Mouse (Mus musculus) midbrain, embryonic 16.5 days (tissue): ENCODE measurements around the gene Mill2. TPM values are rescaled to one million over a fixed set of nuclear protein-coding genes. Genes with fewer than 3 reads are reported as not detected.
"Not testable (repeated sequence)": the region's sequence is repeated elsewhere in the genome, so short reads cannot be mapped to it uniquely, and the experiment has no call there.

ENCODE experiments used
- ATAC-seq: fragments of 200-750 bp; cut with Nextera tagmentation; 2 replicates; pipeline ENCODE4 v1.8.0; 2017; ENCODE audit warnings: moderate TSS enrichment
- H3K27ac ChIP-seq: fragments of 300-500 bp; sonication (generic); 2 replicates; pipeline ENCODE4 v1.5.1; 2014; ENCODE audit warnings: mild to moderate bottlenecking, low read length, mixed read lengths
- H3K27me3 ChIP-seq: fragments of 300-500 bp; sonication (generic); 2 replicates; pipeline ENCODE4 v1.6.1; 2014; ENCODE audit warnings: low read depth, low read length, mixed read lengths; ENCODE audit not compliant: control insufficient read depth, insufficient read depth
- H3K36me3 ChIP-seq: fragments of 300-500 bp; sonication (generic); 2 replicates; pipeline ENCODE4 v1.6.1; 2014; ENCODE audit warnings: mild to moderate bottlenecking, low read length, moderate library complexity, mixed read lengths; ENCODE audit not compliant: control insufficient read depth, insufficient read depth
- H3K4me1 ChIP-seq: fragments of 300-500 bp; sonication (generic); 2 replicates; pipeline ENCODE4 v1.6.1; 2014; ENCODE audit warnings: mild to moderate bottlenecking, low read length, mixed read lengths; ENCODE audit not compliant: control insufficient read depth, insufficient read depth
- H3K4me2 ChIP-seq: fragments of 300-500 bp; sonication (generic); 2 replicates; pipeline ENCODE4 v1.6.1; 2014; ENCODE audit warnings: mild to moderate bottlenecking, low read length, mixed read lengths
- H3K4me3 ChIP-seq: fragments of 300-500 bp; sonication (generic); 2 replicates; pipeline ENCODE4 v1.5.1; 2014; ENCODE audit warnings: low read depth, mild to moderate bottlenecking, low read length, moderate library complexity, mixed read lengths
- H3K9ac ChIP-seq: fragments of 300-500 bp; sonication (generic); 2 replicates; pipeline ENCODE4 v1.6.1; 2014; ENCODE audit warnings: low read depth, low read length, mixed read lengths
- H3K9me3 ChIP-seq: fragments of 300-500 bp; sonication (generic); replicated peaks from 2 replicates; pipeline ENCODE4 v1.6.1; 2014; ENCODE audit warnings: mild to moderate bottlenecking, low read length, mixed read lengths; ENCODE audit not compliant: control insufficient read depth, poor library complexity, severe bottlenecking
- WGBS: fragments of 180-500 bp; shearing (Covaris S2); extraction: QIAGEN DNeasy Blood & Tissue Kit; methylation state at CpG from one replicate; pipeline ENCODE4 v1.1.7; 2014; 5-methylcytosine and 5-hydroxymethylcytosine counted together
- polyA plus RNA-seq: library from polyadenylated mRNA; unstranded; fragments of >200 nt; fragmentation: Nextera tagmentation; extraction: Ambion mirVana; gene quantifications from 2 replicates; pipeline ENCODE4 v1.2.1, GENCODE M21; 2015

The Mill2 gene
- polyA plus RNA-seq: 0.45 and 0.69 TPM in 2 replicates

DNA sequence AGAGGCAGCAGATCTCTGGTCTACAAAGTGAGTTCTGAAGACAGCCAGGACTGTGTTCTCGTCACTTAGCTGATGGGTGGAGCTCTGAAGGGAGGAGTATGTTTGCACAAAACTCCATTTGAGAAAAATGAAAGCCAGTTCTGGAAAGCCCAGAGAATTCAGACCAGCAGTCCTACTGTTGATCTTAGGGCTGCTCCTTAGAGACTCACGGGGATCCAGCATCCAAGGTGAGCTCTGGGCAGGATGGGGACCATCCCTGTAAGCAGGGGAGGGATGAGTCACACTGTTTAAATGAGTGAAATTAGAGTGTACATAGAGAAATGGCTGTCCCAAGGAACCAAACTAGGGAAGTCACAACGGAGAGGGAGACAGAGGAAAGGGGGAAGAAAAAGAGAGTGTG is at the start of gene Mill2:
Gene Mill2, plus strand, starts transcription at position 102 of the 400 bp plus-strand sequence.
- peak within 1 kb of the TSS; percentile 71 for H3K27ac ChIP-seq
- H3K4me2 ChIP-seq: peak within 1 kb of the TSS; percentile 74
- no peaks in the 10 kb centered on the region for H3K9me3 ChIP-seq
- no peaks in the 10 kb centered on the region for H3K27me3 ChIP-seq
- peak within 1 kb of the TSS; percentile 40 for H3K4me3 ChIP-seq
- peak; percentile 77 for ATAC-seq
- 15% methylated on average over 3 of the region's 3 CpGs for WGBS
- no peaks in the 10 kb centered on the region for H3K36me3 ChIP-seq
- H3K4me1 ChIP-seq: no peaks in the 10 kb centered on the region
- H3K9ac ChIP-seq: peak within 1 kb of the TSS; percentile 66

DNA sequence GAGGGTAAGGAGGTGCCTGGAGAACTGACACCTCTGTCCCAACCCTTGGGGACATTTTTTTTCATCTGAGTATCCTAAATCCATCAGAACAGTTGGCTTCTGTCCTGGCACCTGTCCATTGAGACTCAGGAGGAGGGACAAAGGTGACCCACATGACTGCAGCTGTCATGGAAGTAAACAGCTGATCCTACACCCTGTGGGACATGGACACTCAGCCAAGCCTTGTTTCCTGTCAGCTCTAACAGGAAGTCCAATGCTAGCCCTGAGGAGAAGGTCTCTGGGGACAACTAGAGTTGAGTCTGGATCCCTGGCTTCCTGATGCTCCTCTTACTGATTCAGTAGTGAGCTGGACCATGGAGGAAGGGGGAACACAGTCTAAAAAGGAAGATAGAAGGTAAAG is 49.1 kb upstream of the Mill2 start:
- H3K9me3 ChIP-seq, H3K4me2 ChIP-seq, H3K4me3 ChIP-seq, H3K27ac ChIP-seq, ATAC-seq, H3K9ac ChIP-seq, H3K4me1 ChIP-seq, H3K27me3 ChIP-seq, H3K36me3 ChIP-seq: not testable (repeated sequence)

DNA sequence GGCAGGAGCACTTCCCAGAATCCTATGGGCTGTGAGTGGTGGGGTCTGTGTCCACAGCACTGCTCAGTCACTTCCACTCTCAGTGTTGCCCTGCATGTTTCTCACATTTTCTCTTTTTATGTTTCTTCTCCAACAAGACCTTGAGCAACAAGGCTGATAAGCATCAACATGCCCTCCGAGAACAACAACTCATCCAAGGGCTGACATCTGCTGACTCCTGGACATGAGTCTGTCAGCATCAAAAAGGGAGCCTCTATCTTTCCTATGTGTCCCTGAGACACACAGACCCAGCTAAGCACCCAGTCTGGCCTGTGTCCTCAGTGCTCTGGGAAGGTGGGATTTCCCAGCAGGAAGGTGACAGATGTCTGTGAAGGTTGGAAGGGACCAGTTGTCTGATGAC is 41.3 kb upstream of the Mill2 start, which contains the start of gene Psg19:
Gene Psg19, minus strand, starts transcription at position 101 of the 400 bp plus-strand sequence.
- WGBS: 89% methylated on average over 1 of the region's 1 CpGs

DNA sequence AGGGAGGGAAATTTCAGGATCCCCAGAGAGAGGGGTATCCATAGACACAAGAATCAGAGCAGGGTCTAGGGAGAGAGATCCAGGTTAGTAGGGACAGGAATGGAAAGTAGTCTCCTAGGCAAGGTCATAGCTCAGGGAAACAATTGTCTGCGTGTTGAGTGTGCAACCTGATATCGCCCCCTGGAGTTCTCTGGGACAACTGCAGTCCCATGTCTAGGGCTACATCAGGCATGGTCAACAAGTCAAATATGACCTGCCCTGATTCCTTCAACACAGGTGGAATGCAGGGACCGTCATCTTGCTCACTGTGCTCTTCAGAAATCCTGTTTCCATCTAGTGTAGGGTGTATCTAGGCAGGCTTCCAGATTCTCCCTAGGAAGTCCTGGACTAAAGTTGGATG is 40.6 kb upstream of the Mill2 start:
- Histone ChIP-seq H3K4me3 (no peak overlapping the region), H3K4me2 (no peak overlapping the region), H3K4me1 (no peaks in the 10 kb centered on the region), H3K27ac (no peak overlapping the region), H3K36me3 (no peaks in the 10 kb centered on the region), H3K27me3 (no peaks in the 10 kb centered on the region), H3K9ac (no peak overlapping the region), H3K9me3 (no peaks in the 10 kb centered on the region)
- WGBS: 44% methylated on average over 3 of the region's 3 CpGs
- no peak for ATAC-seq

More for the DNA sequence above, 41.3 kb upstream of the Mill2 start, which contains the start of gene Psg19:
- Histone ChIP-seq H3K9me3 (no peaks in the 10 kb centered on the region), H3K4me2 (no peak within 1 kb of the TSS), H3K36me3 (no peaks in the 10 kb centered on the region), H3K4me1 (no peaks in the 10 kb centered on the region), H3K9ac (no peak within 1 kb of the TSS), H3K4me3 (no peak within 1 kb of the TSS), H3K27ac (no peak within 1 kb of the TSS), H3K27me3 (no peaks in the 10 kb centered on the region)
- ATAC-seq: no peak

DNA sequence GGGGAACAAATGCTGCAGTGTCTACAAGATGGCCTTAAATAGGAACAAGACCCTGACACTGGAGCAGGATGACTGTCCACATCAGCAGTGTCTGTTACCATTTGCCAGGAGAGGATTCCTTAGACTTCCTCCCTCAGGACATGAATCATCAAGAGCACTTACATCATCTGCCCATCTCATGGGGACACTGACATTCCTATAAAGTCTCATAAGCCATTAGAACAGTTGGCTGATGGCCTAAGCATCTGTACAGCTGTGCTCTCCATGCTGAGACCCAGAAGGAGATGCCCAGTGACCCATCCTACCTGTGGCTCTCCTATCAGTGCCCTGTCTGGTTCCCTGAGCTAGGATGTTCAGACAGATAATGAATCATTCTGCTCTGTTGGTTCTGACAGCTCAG is 36.2 kb upstream of the Mill2 start:
- H3K27me3 ChIP-seq: no peaks in the 10 kb centered on the region
- H3K36me3 ChIP-seq: no peaks in the 10 kb centered on the region
- H3K27ac ChIP-seq: no peak overlapping the region
- no peaks in the 10 kb centered on the region for H3K4me1 ChIP-seq
- no peak overlapping the region for H3K4me3 ChIP-seq
- H3K9me3 ChIP-seq: no peaks in the 10 kb centered on the region
- no peak for ATAC-seq
- no peak overlapping the region for H3K4me2 ChIP-seq
- no peak overlapping the region for H3K9ac ChIP-seq

DNA sequence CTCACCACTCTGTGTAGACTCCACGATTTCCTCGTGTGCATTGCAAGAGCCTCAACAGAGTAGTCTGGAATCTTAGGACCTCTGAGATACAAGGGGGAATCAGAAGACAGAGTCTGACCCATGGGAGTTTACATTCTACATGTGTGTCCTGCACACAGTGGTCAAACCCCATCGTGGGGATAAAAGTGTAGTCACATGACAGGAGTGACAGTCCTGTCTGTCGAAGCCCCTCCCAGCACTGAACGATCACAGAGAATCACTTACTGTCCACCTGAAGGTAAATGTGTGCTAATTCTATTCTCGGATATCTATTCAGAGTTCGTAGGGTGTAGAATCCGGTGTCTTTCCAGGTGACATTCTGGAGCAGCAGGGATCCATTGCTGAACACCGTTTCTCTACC is 21.5 kb upstream of the Mill2 start:
- H3K4me2 ChIP-seq: no peak overlapping the region
- no peak overlapping the region for H3K27ac ChIP-seq
- no peaks in the 10 kb centered on the region for H3K36me3 ChIP-seq
- no peak overlapping the region for H3K4me3 ChIP-seq
- H3K9me3 ChIP-seq: no peaks in the 10 kb centered on the region
- H3K9ac ChIP-seq: no peak overlapping the region
- H3K4me1 ChIP-seq: no peaks in the 10 kb centered on the region
- H3K27me3 ChIP-seq: no peaks in the 10 kb centered on the region
- no peak for ATAC-seq
- 86% methylated on average over 9 of the region's 9 CpGs for WGBS

DNA sequence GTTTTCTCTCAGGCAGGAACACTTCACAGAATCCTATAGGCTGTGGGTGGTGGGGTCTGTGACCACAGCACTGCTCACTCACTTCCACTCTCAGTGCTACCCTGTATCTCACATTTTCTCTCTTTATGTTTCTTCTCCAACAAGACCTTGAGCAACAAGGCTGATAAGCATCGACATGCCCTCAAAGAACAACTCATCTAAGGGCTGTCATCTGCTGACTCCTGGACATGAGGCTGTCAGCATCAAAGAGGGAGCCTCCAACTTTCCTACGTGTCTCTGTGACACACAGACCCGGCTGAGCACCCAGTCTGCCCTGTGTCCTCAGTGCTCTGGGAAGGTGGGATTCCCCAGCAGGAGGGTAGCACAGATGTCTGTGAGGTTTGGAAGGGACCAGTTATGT is 18.3 kb upstream of the Mill2 start, which contains the start of gene Psg17:
Gene Psg17, minus strand, starts transcription at position 101 of the 400 bp plus-strand sequence.
- no peak for ATAC-seq
- no peaks in the 10 kb centered on the region for H3K9me3 ChIP-seq
- H3K4me1 ChIP-seq: no peaks in the 10 kb centered on the region
- H3K9ac ChIP-seq: no peak within 1 kb of the TSS
- H3K27ac ChIP-seq: no peak within 1 kb of the TSS
- H3K4me3 ChIP-seq: no peak within 1 kb of the TSS
- H3K4me2 ChIP-seq: no peak within 1 kb of the TSS
- no peaks in the 10 kb centered on the region for H3K27me3 ChIP-seq
- H3K36me3 ChIP-seq: no peaks in the 10 kb centered on the region
- 79% methylated on average over 3 of the region's 3 CpGs for WGBS

DNA sequence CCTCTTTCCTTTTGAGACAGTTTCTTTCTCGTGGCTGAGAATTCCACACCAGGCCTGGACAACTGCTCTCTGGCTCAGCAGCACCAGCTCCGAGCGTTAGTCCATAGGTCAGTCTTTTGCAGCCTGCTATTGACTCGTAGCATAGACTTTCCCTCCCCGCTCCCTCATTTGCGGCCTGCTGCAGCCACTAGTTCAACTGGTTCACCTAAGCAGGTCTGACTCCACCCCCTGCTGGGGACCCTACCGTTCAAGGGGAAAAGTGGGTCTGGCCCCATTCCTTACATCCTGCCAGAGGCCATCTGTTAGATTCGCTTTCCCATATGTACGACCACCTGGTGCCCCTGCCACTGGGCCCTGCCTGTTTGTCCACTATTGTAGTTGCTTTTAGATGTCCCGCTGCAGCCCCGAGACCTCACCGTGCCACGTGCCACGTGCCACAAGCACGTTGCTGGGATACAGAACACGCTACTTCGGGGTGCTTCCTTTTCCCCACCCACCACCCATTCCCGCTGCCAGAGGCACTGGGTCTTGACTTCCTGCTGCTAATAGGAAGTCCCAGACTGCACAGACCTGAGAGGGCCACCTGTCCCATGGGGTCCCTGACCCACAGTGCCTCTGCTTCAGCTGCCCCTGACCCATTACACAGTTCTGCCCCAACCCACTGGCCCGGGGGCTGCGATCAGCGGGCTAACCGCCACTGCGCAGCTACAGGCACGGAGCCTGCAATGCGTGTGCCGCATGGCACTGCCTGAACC is 11.8 kb upstream of the Mill2 start:
- Histone ChIP-seq H3K4me1 (no peaks in the 10 kb centered on the region), H3K4me3 (no peak overlapping the region), H3K9me3 (no peaks in the 10 kb centered on the region), H3K36me3 (no peaks in the 10 kb centered on the region), H3K4me2 (no peak overlapping the region), H3K27ac (no peak overlapping the region), H3K27me3 (no peaks in the 10 kb centered on the region), H3K9ac (no peak overlapping the region)
- WGBS: 61% methylated on average over 25 of the region's 26 CpGs
- peak; percentile 14; the same call in 1 of the 2 replicates for ATAC-seq

DNA sequence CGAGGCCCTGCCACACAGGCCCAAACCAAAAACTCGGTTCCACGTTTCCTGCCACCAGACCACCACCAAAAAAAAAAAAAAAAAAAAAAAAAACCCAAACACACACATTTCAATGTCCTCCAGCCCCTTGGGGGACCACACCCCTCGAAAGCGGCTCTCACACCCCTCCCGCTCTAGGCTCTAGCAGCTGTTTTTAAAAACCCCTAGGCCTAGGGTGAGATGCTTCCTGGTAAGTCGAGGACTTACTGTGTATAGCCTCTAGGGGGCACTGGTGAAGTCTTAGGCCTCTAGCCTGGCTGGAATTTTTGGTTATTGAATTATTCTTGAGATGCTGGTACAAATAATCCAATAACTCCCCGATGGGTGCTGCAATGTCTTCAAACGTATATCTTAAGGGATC is 11.2 kb upstream of the Mill2 start:
- WGBS: 63% methylated on average over 9 of the region's 9 CpGs
- Histone ChIP-seq H3K27ac (no peak overlapping the region), H3K4me3 (no peak overlapping the region), H3K9ac (no peak overlapping the region), H3K36me3 (no peaks in the 10 kb centered on the region), H3K4me1 (no peaks in the 10 kb centered on the region), H3K9me3 (no peaks in the 10 kb centered on the region), H3K4me2 (no peak overlapping the region), H3K27me3 (no peaks in the 10 kb centered on the region)
- no peak for ATAC-seq
